Mouse (Mus musculus): ENCODE measurements around the gene Lhx9. TPM values are rescaled to one million over a fixed set of nuclear protein-coding genes. Genes with fewer than 3 reads are reported as not detected.

Gene Lhx9
- total RNA-seq, 2 experiments from 2014 or later: 15.3 to 16.1 TPM

DNA sequence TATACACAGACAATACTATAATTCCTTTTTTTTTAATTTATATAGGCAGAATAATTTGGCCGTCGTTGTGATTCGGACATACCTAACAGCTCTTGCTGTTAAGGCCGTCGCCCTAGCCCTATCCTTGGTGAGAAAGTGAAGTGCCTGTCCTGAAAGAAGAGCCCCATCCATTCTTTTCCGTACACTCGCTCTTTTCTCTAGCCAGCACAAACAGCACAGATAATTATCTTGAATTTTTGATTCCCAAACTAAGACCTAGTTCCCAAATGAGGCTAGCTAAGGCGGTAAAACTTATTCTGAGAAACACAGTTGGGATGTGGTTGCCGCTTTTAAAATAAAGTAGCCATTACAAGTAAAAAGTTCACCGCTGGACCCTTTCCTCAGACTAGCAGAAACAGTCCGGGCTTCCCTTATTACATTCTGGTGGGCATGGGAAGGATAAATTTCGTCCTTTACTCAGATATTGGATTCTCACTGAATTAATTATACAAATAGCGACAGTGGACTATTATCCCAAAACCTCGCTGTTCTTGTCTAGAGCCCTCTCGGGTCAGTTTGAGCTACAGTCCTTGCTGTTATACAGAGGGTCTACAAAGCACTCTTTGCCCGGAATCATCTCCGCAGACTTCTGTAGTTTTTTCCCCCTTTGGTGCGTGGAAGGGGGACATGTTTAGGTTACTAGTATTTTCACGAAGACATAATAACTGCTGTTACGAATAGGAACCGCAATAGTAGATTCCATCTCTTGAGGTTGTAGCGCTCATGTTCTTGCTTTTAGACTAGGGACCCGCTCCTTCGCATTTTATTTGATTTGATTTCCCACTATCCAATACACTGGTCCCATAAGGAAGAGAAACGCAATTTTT lies 7.7 kb downstream of the Lhx9 start:
- no peak for DNase-seq (ENCODE audit: low spot score in 2 of 2)

DNA sequence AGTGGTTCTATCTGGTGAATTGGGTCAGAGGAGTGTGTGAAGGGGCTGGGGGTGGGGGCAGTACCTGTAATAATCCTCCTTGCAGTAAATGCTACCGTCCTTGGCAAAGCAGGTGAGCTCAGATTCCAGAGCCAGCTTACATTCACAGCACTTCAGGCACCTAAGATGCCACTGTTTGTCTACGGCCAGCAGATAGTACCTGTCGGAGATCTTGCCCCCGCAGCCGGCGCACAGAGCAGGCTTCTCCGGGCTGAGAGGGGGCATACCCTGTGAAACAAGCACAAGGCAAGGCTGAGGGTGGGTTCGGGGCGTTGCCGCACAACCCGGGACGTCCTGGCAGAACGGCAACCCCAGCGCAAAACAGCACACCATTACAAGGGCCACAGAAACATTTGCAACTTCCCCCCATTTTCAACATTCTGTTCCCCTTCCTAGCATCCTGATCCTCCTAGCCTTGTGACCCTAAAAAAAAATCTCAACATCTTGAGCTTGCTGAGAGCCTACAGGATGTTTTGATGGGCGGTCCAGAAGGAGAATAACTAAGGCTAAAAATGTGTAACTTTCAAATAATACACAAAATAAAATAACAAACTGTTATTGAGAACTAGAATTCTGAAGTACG lies 8.5 kb downstream of the Lhx9 start:
- DNase-seq (ENCODE audit: low spot score in 2 of 2): no peak

DNA sequence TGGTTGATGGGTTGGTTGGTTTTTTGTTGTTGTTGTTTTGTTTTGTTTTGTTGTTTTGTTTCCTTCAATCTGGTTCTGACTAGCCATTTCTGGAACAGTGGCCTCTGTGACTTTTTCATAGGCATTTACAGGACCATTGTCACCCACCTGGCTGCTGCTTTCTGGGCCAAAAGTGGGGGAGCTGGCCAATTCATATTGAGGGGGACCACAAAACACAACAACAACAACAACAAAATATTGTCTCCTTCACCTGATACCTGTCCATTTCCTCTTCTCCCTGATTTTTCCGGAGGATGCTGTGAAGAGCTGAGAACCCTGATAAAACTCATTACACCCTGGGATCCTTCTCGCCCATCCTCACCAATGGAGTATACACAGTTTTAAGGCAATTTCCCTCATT lies 9.1 kb downstream of the Lhx9 start:
- DNase-seq (ENCODE audit: low spot score in 2 of 2): no peak

DNA sequence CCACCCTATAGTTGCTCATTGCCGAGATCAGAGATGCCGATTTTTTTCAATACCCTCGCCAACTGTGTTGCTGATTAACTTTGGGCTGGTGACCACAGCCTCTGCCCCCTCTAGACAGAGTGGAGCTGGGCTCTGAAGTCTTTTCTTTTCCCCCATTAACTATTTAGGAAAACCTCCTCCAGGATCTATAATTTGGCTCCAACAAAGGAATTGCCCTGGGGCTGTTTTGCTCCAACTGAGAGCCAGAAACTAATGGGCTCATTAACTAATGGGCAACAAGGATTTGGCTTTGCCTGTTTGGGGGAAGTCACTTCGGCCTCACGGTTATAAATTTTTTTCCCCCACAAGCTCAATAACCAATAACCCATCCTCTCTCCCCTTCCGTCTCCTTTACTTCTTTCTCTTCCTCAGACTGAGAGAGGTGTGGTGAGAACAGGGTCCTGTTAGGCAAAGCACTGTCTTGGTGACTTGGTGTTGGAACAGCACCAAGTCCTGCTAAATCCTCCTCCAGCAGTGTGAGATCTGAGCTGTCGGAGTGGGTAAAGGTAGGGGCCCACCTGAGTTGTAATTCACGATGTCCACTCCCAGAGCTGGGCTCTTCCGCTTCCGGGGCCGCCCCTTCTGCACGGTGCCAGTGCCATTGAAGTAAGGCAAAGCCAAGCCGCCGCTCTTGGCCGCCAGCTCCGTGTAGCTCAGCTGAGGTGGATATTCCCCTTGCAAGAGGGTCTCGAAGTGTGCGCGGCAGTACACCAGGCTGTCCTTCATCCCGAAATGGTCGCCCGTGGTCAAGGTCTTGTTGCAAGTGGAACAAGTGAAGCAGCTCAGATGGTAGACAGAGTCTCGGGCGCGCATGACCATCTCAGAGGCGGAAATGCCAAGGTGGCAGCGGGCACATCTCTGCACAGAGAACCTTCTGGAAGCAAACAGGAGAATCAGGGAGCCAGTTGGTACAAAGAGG lies 10.3 kb downstream of the Lhx9 start:
- peak in 1 of 2 experiments; percentile 49 for DNase-seq (ENCODE audit: low spot score in 2 of 2)

DNA sequence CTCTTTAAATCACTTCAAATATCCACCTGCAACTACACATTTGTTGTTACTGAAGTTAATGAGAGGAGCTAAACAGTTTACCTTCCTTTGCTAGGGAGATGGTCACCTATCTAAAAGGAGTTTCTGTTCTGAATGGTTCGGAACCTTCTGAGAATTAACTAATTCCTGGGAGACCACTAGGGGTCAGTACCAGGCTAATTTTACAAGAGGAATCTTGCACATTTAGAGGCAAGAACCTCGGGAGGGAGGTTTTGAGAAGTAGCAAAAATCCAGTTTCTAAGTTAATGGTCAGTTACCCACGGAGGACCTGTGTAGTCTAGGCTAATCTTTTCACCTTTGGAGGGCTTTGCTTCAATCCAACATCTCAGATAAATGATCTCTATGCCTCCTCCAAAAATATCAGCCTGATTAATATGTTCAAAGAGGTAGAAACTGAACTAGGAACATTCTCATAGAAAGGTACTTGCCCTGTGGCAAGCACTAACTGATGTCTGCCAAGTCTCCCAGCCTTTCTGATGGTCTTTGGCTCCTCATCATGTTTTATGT lies 12.9 kb downstream of the Lhx9 start:
- no peak for DNase-seq (ENCODE audit: low spot score in 2 of 2)

DNA sequence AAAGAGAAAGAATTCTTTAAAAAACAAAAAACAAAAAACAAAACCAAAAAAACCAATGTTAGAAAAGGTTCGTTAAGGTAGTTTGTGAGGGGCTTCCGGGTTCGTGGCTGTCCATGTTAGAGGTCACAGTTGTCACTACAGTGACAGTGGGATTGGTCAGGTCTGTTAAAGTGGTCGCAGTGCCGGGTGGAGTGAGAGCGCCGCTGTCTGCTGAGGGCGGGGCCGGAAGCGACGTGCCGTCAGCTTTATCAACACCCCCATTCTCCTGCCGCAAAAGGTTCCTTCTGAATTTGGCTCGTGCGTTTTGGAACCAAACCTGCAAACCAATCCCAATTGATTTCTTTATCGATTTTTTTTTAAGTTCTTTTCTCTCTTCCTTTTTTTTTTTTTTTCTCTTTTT lies 17.1 kb downstream of the Lhx9 start:
- DNase-seq (ENCODE audit: low spot score in 2 of 2): peak in 1 of 2 experiments; percentile 34

DNA sequence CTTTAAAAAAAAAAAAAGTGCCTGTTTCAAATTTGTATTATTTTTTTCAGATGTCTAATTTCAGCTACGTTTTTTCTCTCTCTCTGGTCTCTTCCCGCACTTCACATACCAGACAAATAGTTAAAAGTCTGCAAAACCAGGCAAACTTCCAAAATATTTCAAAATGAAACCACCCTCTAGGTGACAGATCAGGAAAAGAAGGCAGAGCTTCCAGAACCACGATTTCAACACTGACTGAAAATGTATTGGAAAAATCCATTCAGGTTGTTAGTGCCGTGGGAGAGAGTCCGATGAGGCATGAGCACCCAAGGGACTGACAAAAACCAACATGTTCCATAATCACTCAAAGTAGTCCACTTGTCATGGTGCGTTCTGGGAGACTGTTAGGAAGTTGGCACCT lies 21.5 kb downstream of the Lhx9 start:
- DNase-seq (ENCODE audit: low spot score in 2 of 2): no peak

DNA sequence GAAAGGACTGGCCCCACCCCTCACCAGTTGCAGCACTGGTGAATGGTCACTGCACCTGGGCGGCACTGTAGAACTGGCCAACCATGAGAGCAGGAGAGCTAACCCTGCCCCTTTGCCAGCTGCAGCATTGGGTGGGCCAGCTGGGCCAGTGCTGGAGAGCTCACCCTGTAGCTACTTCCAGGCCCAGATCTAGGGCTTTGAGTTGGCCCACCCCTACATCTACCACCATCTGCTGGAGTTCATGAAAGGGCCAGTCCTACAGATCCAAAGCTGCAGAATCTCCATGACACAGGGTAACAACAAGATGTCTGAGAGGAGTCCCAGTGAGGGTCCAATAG lies 25.4 kb downstream of the Lhx9 start:
- DNase-seq (ENCODE audit: low spot score in 2 of 2): no peak

DNA sequence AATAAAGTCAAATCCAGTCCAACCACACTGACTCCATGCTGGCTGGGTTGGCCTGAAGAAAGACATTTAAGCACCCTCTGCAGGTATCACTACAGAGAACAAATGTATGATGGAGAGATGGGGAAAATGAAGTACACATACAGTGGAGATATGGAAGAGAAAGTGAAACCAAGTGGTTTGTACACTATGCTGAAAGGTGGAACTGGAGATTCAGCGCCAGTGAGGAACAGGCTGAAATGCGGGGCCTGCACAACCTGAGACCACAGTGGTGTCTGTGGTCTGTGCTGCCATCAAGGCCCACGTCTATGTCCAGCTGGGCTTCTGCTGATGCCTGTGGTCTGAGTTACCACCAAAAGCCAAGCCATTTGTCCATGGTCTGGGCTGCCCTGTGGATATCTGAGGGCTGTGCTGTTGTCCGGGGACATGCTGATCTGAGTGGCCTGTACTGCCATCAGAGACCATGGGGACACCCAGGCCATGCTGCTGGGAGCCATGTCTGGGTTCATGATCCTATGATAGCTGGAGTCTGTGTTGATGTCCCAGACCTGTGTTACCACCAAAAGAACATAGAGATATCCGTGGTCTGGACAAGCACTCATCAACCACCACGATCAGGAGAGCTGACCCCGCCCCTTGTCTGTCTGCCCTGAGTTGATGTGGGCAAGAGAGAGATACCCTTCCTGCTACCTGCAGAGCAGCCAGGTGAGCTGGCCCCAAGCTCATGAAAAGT lies 26.0 kb downstream of the Lhx9 start:
- no peak for DNase-seq (ENCODE audit: low spot score in 2 of 2)

DNA sequence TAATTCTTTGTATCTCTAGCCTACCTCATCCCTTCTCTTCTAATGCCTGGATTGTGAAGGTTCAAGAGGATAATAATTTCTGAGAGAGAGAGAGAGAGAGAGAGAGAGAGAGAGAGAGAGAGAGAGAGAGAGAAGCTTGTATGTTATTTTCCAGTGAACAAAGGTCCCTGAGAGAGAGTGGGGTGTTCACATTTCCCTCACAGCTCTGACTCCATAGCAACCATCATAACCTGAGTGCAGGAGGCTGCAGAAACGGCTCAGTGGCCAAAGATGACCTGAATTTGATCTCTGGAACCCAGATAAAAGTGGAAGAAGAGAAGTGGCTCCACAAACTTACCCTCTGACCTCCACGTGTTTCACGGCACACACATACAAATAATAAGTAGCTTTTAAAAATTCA lies 46.6 kb downstream of the Lhx9 start:
- no peak for DNase-seq (ENCODE audit: low spot score in 2 of 2)

DNA sequence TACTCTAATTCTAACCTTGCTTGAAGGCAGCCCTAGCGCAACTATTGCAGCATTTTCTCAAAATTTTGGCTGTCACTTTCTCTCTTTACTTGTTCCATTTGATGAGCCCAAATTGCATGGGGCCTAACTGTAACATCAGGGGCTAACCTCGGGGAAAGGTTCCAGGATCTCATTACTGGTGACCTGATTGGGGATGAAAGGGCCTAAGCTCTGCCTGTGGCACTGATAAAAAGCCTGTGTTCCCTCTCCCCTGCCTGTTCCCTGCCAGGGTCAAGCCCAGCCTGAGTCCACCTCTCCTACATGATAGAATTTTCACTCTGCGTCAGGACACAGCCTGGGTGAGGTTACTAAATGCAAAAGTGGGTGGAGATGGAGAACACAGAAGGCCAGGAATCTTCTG lies 47.1 kb downstream of the Lhx9 start:
- no peak for DNase-seq (ENCODE audit: low spot score in 2 of 2)

DNA sequence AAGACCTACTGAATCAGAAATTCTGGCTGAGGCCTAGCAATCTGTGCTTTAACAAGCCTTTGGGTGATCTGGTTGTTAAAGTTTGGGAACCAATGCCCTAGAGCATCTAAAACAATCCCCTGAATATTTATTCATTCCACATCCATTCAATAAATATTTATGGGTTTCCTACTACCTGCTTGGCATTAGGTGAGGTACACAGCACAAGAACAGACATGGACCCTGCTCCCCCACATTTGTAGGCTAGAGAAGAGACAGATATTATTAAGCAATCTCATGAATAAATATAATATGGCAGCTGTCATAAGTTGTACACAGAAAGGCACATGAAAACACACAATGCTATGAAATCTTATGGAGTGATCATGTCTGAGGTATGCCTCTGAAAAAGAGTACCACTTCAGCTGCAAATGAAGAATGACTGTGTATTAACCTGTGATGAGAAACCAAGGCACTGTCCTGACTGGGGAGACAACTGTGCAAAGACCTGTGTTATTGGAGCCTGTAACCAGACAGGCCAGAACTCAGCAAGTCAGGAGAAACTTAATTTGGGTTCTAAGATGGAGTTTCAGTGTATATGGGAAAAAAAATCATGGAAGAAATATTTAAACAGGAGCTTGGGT lies 48.6 kb downstream of the Lhx9 start:
- DNase-seq (ENCODE audit: low spot score in 2 of 2): no peak

DNA sequence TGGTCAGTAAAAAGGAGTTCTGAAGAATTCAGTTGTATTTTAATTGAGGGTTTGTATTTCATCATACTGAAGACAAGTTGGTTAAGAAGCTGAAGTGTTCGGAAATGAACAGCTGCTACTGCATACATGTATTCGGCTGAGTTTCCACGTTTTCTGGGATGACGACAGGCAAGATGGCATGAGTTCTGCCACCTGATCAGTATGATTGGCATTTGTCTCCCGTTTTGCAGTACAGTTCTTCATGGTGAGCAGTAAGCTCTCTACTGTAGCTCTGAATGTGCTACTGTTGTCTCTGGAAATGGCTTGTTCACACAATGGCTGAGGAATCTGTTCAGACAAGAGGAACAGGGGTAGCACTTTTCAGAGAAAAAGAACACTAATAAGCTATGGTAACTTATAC lies 50.3 kb downstream of the Lhx9 start:
- peak in 1 of 2 experiments; percentile 17 for DNase-seq (ENCODE audit: low spot score in 2 of 2)

DNA sequence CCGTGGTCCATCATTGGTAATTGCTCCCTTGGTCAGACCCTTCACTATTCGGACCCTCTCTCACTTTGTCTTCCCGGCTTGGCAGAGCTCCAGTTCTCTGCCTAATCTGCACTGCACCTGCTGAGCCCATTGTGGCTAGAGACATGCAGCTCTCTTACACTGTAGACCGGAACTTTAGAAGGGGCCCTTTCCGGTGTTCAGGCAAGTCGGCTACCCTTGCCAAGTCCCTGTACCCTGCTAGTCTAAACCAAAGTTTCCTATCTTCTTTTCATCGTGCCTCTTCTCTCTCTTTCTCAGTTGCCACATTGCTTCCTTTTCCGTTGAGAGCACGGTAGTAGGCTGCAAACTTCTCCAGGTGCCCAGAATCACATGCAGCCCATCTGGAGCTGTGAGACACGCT lies 62.5 kb downstream of the Lhx9 start:
- DNase-seq (ENCODE audit: low spot score in 2 of 2): no peak

DNA sequence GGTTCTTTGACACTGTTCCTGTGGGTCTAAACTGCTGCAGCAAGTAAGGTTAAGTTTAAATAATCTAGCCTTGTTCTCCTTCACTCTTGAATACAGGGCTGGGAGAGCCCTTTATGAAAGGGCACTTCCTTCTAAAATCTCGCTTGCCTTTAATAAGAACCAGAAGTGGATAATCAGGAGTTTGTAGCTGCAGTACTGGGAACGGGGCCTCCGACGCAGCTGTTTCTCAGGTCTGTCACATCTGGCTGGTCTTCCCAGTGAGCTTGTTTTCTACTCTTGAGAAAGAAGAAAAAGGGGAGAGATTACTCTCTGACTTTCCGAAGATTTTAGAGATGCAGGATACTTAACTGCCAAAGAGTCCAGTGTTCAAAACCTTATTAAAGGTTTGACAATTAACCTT lies 64.4 kb downstream of the Lhx9 start:
- no peak for DNase-seq (ENCODE audit: low spot score in 2 of 2)

Other genes starting within 250 kb of the Lhx9 start
- gene Nek7, start 228.4 kb downstream of the Lhx9 start, total RNA-seq (2021): 10 to 100 TPM; 20.8 to 22.1 TPM
- 10 to 100 TPM; 24.4 to 25.6 TPM for gene 2310009B15Rik, start 8.3 kb upstream of the Lhx9 start, total RNA-seq (2021)
- gene Dennd1b, start 114.9 kb upstream of the Lhx9 start, total RNA-seq (2021): 10 to 100 TPM; 23.1 to 24.4 TPM

Measured in layer of hippocampus, postnatal 10 days (tissue).